Mouse (Mus musculus): ENCODE measurements around the gene Klc1.

The Klc1 gene

DNA sequence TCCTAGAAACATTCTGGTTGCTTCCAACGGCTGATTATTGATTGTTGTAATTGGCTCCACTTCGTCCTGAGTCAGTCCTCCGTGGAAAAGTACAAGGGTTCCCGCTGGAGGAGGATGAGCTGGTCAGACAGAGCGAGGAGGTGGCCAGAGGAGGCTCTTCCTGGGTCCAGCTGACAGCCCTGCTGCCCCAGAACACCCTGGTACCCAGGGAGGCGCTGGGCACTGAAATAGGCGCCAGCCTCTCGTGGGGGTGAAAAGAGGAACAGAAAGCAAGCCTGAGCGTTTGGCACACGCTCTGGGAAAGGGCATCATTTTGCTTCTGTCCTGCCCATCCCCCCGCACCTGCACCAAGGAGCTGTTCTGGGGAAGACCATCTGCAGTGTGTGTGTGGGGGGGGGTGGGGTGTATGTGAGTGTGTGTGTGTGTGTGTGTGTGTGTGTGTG is 14.6 kb upstream of the Klc1 start:
- no peak for DNase-seq (ENCODE audit: low read depth, low spot score)

DNA sequence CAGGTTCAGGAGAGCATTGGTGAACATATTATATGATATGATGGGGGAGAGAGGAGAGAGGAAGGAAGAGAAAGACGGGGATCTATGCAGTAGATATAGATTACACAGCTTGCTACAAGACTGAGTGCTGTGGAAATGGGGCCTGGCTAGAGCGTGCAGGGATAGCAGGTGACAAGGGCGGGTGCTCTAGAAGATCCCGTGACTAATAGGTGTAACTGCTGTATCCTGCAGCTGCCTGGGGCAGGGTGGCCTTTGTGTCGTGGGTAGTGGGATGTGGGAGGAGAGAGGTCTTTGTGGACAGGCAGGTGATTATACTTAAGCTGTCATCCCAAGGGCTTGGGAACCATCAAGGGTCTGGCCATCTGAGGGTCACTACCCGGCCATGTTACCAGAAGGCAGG is 13.4 kb upstream of the Klc1 start:
- DNase-seq (ENCODE audit: low read depth, low spot score): no peak

DNA sequence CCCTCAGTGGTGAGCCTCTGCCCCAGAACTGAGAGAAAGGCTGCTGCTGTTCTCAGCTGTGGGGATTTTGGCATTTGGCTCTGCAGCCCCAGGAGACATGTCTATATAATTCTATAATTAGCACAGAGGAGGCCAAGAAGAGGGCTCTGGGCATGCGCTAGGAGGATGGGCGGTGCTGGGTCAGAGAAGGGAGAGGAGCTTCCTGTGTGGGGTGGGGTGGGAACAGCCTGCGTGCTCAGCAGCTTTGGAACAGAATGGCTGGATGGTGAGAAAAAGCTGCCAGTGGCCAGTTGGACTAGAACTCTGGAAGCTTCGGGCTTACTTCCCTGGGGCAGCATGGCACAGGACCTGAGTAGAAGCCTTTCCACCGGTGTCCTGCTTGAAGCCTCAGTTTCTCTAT is 12.6 kb upstream of the Klc1 start:
- DNase-seq (ENCODE audit: low read depth, low spot score): no peak

DNA sequence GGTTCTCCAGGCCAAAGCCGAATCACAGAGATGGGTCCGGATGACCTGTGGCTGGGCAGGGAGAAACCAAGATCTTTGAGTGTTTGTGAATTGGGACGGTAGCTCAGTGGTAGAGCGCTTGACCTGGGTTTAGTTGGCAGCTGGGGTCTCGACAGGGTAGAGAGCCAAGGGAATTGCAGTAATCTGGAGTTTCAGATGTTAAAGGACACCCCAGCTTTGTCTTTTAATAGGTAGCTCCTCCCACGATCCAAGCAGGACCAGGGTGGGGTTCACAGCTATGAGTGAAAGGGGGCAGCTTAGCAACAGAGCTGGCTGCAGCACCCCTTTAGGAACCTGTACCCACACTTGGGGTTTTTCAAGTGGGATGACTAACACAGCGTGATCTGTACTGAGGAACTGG is 11.2 kb upstream of the Klc1 start:
- DNase-seq (ENCODE audit: low read depth, low spot score): no peak

- no peak for DNase-seq (ENCODE audit: low read depth, low spot score)
Measured at GRCm38 (mm10) chr12:111750739-111751138, 7.9 kb upstream of the Klc1 start.

GRCm38 (mm10) chr12:111752491-111752890 is 6.2 kb upstream of the Klc1 start:
- no peak for DNase-seq (ENCODE audit: low read depth, low spot score)

DNA sequence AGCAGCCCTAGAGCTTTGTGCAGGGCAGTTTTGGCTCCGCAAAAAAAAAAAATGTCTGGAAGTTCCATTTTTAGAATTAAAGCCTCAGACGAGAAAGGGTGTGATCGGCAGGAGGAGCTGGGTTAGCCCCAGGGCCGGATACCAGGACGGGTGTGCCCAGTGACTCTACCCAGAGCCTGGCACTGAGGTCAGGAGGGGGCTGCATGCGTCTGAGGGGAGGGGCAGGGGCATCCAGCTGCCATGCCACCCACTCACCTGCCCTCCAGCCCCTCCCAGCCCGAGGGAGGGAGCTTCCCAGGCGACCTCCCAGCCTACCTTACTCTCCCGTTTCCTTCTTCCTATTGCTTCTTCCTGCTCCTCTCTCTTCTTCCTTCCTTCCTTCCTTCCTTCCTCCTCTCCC is 5.3 kb upstream of the Klc1 start:
- no peak for DNase-seq (ENCODE audit: low read depth, low spot score)

- no peak for DNase-seq (ENCODE audit: low read depth, low spot score)
Measured at GRCm38 (mm10) chr12:111754710-111755109, 3.9 kb upstream of the Klc1 start.

GRCm38 (mm10) chr12:111755231-111755630 is 3.4 kb upstream of the Klc1 start:
- DNase-seq (ENCODE audit: low read depth, low spot score): no peak

DNA sequence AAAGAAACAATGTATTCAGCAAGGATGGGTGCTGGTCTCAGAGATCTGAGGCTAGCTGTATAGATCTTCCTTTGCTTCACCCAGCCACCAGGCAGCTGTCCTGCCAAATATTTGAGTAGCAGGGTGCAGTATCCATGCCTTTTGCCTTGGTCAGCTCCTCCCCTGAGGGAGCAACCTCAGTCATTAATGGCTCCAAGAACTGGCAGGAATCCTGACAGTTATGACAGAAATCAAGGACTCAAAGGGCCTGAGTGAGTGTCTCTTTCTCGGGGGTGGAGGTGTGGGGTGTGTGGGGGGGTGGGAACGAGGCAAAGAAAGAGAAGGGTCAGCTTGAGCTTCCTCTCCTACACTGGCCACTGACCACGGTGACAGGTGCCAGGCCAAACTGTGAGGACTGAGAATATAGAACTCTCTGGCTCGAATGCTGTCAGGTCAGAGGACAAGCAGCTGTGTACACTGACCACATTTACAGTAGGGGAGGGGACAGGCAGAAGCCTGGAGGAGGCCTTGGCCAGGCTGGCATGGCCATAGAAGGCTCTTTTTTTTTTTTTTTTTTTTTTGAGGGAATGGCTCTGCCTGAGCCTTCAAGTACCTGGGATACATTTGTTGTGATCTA is 2.5 kb upstream of the Klc1 start:
- DNase-seq (ENCODE audit: low read depth, low spot score): no peak

DNA sequence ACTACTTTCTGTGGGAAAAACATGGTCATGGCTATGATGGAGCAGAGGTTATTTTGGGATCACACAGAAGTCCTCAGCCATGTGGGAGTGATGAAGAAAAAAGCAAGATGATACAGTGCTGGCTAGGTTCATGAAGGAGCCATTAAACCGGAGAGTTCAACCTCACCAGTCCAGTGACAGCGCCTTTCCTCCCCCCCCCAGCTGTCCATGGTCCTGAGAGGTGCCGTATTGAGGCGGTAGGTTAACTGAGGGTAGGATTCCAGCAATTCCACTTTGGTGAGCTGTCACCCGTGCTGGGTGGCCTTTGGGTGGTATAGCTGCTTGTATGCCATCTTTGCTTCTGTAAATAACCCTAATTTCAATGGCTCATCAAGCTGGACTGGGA is 2.0 kb upstream of the Klc1 start:
- DNase-seq (ENCODE audit: low read depth, low spot score): no peak

- no peak for DNase-seq (ENCODE audit: low read depth, low spot score)
Measured at GRCm38 (mm10) chr12:111757561-111758325, 906 bp upstream of the Klc1 start.

- no peak for DNase-seq (ENCODE audit: low read depth, low spot score)
Measured at GRCm38 (mm10) chr12:111759176-111760061, 770 bp downstream of the Klc1 start.

- no peak for DNase-seq (ENCODE audit: low read depth, low spot score)
Measured at GRCm38 (mm10) chr12:111760306-111760908, 1.8 kb downstream of the Klc1 start.

DNA sequence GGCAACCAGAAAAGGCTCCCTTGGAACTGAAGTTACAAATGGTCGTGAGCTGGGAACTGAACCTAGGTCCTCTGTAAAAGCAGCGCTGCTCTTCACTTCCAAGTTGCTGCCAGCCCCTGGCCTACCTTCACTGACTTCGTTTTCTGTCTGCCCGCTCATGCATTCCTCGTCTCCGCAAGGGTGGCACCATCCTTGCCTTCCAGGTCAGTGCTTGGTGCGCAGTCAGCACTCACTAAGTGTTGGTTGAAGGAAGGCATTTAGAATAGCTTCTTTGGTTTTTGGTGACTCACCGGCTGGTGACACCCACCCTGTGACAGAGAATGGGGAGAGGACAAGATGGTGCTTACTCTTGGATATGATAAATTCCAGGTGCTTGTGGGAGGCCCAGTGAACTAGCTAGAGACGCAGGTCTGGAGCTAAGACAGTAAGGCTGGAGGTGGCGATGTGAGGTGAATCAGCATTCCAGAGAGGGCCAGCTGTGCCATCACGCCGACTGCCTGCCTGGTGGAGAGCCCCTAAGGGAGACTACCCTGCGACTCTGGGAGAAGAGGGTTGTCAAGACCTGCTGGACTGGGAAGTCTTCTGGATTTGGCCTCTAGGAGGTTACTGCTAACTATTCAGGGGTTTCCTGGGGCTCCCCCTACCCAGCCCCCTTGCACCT is 4.1 kb downstream of the Klc1 start:
- no peak for DNase-seq (ENCODE audit: low read depth, low spot score)

DNA sequence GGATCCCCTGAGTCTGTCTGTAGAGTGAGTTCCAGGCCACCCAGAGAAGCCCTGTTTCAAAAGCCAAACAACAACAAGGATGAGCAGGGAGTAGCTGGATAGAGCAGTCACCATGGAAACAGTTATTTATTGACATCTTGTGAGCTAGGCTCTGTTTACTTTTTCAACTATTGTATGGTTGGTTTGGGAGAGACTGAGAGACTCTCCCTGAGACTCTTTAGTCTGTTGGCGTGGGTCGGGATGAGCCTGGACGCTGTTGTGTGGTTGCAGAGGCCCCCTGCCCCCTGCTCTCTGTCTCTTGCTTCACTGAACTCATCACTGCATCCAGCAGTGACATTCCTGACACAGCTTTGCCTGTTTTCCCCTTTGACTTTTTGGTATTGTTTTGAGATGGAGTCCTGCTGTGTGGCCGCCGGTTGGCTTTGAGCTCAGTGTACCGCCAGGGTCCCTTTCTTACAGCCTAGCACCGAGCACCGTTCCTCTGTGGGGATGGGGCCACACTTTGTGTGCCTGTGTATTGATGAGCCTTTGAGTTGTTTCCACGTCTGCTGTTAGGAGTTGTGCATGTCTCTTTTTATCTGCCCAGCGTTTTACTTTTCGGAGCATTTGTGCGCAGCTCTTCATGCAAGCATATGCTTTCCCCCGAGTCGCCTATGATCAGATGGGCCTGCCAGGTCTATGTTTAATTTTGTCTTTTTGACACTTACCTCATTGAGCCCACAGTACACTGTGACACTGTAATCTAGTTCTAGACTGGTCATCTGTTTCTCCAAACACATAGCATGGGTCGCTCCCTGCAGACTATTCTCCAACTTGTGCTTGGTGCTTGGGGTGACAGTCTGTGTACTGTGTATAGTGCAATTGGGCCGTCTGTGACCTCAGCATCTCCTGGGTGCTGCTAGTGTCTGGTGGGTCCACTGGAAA is 7.9 kb downstream of the Klc1 start:
- no peak for DNase-seq (ENCODE audit: low read depth, low spot score)

DNA sequence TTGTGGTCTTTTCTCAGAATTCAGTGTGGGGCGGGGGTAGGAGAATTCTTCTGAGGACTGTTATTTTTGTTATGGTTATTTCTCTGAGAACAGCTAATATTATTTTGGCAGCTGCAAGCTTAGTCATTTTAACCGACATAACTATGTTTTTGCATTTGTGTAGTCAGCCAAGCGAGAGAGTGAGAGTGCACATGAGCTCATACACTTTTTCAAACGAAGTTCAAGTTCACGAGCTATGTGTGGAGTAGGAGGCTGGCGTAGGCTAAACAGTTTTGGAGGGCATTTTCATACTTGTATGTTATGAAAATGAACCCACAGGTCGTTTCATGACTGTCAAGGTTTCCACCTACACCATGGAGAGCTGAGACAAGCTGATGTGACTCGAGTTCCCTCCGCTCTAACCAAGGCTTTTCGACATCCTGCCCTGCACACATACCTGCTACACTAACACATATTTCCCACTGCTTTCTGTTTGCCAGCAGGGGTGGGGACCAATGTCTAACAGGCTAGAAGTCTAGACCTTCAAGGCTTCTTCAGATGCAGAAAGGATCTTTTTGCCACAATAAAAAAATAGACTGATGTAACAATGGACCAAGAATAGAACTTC is 9.8 kb downstream of the Klc1 start:
- no peak for DNase-seq (ENCODE audit: low read depth, low spot score)

DNA sequence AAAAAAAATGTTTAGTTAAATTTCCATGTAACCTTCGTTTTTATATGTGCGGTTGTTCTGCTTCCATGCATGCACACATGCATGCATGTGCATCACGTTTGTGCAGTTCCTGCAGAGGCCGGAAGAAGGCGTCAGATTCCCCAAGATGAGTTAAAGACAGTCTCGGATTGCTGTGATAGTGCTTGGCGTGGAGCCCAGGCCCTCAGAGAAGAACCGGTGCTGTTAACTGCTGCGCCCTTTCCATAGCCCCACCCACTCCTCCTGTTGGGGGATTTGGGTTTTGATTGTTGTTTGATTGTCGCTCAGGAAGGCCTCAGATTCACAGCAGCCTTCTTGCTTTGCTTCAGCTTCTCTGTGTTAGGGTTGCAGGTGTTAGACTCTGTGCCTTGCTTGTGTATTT is 10.7 kb downstream of the Klc1 start:
- DNase-seq (ENCODE audit: low read depth, low spot score): peak; percentile 65

DNA sequence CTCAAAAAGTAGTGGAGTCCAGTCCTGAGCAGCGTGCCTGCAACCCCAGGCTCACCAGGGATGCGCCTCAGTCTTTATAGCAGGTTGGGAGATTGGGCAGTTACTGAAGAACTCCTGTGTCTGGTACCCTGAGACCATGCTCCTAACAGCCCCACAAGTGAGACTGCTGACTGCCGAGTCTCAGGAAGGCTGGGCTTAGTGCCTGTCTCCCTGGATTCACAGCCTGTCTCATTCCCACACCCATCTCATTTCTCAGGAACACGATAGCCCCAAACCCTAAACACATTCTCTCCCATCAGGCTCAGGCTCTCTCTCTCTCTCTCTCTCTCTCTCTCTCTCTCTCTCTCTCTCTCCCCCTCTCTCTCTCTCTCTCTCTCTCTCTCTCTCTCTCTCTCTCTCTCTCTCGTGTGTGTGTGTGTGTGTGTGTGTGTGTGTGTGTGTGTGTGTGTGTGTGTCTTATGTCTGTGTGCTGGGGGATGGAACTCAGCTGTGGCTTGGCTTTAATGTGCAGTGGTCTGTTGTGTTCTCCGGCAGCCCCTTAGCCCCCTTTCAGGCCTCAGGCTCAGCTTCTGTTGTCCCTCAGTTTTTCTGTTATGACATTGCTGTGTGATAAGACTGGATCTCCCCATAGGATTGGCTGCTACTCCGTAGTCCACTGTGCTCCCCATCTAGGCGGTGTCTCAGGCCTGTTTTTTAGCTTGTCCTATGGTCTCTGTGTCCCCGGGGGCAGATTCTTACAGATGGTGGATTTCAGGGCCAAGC is 11.3 kb downstream of the Klc1 start:
- no peak for DNase-seq (ENCODE audit: low read depth, low spot score)
